Mouse (Mus musculus): ENCODE results near the gene Fam133b.
"Not testable (repeated sequence)": the region's sequence is repeated elsewhere in the genome, so short reads cannot be mapped to it uniquely, and the experiment has no call there.

Gene Fam133b

DNA sequence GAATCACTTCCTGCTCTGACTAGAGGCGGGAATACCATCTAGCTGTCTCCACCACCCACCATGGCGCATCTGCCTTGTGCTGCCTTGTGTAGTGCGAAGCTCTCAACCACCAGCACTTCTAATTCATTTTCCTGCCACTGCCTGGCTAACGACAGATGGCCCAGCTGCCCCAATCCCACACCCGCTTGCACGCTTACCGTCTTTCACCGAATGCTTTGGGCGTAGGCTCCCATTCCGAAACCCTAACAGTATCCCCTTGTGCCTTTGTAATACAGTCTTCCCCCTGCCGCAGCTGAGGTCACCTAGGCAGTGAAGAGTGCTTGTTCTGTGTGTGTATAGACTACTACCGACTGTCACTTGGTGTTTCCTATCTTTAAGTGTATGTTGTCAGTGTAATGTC, 21.9 kb upstream of the Fam133b start:
- no peak for DNase-seq

DNA sequence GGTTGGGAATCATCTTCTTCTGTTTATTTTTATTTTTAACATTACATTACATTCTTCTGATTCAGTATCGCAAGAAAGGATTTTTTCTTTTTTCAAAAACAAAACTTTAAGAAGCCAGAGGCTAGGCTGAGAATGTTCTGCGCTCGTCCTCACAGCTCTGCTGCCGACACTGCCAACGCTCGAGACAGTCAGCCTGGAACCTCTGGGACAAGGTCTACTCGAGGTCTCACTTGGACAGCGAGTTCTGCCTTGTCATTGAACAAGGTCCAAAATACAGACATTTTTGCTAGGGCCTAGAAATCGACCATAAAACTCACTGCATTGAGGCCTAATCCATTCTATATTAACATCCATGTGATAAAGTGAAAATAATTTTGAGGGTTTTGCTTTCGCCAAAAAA, 20.8 kb upstream of the Fam133b start:
- no peak for DNase-seq

DNA sequence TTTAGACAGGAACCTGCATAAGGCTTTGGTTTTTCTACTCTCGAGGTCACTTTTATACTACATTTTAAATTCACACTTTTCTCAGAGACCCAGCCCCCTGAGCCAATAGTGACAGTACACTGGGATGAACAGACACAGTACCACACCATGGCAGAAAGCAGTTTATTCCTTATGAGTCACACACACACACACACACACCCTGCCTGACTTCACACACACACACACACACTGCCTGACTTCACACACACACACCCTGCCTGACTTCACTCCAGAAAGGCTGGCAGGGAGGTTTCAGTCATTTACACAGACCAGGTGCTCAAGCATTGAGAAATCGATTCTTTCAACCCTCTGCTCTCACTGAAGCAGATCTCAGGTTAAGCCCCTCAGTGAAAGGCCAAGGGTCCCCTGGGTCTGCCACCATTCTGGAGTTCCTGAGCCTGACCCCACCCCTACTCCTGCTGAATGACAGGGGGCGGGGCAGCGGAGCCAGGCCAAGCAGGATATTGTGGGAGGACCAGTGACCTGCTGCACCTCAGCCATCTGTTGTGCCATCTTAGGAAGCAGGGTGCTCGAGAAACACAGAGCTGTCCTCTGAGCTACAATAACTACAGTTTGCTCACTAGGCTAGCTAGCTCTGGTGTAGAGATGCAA, 16.5 kb upstream of the Fam133b start:
- DNase-seq: no peak

DNA sequence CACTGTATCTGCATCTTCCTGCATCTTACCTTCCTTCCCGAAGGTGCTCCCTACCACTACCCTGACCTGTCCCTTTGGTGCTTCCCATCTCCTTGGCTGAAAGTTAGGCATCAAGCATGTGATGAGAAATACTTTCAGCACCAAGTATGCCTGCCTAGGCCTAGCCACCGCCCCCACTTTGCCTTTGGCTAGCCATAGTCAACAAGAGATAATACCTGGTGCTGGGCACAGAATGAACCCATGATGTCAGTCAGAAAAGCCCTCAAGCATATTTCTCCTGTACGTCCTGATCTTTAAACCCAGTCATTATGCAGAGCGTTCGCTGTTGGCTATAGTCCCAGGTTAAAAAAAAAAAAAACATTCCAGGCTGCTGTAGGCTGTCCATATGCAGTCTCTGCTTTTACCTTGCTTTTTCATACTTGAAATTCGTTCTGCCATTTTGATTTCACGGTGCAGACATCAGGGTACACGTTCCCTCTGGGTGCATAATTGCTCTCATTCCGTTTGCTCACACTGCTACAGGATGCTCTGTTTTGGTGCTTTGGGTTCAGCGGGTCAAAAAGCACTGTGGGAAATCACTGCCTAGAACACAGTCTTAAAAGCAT, 13.9 kb upstream of the Fam133b start:
- DNase-seq: no peak

DNA sequence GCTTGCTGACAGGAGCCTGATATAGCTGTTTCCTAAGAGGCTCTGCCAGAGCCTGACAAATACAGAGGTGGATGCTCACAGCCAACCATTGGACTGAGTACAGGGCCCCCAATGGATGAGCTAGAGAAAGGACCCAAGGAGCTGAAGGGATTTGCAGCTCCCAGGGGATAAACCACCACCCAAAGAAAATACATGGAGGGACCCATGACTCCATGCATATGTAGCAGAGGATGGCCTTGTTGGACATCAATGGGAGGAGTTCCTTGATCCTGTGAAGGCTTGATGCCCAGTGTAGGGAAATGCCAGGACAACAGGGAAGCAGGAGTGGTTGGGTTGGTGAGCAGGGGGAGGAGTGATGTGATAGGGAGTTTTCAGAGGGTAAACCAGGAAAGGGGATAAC, 11.6 kb upstream of the Fam133b start:
- not testable (repeated sequence) for DNase-seq

DNA sequence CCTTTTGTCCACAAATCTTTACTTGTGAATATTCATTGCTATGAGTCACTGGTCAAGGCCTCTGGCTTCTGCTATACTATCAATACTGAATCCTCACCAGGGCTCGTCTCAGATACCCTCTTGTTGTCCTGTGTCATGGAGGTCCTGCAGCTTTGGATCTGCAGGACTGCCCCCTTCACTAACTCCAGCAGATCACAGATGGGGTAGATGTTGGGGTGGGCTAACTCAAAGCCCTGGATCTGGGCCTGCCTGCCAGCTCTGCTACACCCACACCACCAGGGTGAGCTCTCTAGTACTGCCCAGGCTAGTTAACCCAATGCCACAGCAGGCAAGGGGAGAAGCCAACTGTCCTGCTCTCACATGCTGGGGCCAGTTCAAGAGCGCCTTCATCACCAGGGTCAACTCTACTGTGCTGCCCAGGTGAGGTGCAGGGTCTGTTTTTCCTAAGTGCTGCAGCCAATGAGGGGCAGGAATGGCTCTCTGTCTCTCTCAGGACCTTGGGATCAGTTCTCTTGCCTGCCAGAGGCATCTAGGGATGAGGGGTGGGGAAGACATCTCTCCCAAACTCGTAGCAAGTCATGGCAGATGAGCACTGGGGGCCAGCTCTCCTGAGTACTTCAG, 6.9 kb upstream of the Fam133b start:
- DNase-seq: no peak

DNA sequence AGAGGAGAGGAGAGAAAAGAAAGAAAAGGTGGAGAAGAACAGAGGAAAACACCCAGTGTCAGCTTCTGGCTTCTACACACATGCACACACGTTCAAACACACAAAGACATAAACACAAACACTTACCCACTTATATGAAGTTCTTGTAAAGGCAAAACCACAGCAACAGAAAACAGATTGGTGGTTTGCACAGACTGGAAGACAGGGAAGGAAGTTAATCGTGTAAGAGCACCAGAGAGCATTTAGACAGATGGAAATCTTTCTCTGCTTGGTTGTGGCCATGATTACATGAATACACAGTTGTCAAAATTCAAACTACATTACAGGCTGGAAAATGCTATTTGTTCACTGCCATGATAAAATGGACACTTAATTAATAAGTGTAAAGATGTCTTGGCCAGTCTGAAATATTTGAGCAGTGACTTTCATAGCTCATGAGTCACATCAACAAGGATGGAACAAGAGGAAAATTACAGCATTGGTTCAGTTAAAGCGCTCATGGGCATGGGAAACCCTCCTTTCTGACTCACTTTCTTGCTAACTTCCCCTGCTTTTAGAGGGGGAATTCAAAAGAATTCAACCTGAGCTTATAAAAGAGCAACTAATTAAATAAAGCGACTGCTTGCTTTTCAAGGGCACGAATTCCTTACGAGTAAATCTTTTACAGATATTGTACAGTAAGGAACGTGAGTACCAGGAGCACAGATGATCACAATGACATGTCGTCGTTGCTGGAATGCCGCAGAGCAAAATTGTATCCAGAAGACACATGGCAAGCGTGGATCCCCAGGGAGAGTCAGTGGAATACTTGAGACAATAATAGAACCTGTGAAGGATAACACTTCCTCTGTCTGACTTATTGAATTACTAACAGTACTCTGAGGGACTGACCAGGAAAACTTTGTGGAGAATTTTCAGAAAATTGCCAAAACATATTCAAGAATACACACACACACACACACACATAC, 4.8 kb upstream of the Fam133b start:
- DNase-seq: no peak

DNA sequence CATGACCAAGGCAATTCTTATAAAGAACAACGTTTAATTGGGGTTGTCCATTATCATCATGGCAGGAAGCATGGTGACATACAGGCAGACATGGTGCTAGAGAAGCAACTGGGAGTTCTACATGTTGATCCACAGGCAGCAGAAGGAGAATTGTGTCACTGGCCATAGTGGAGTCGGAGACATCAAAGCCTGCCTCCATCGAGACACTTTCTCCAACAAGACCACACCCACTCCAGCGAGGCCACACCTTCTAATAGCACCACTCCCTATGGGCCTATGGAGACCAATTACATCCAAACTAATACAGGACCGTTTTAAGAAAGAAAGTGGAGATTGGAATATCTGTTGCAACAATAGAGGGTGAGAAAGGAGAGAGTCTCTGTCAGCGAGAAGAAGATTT, 1.8 kb upstream of the Fam133b start:
- DNase-seq: no peak

DNA sequence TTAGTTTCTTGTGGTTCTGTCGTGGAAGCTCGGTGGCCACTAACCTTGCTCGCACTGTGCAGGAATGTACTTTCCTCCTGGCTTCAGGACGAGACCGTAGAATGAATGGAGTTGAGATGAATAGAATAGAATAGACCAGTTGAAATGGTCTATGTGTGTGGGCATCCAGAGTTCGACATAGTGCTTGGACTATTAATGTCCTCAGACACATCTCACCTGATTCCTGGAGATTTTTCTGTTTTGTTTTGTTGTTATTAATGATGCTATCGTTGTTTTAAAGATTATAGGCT, 792 bp downstream of the Fam133b start:
- no peak for DNase-seq

DNA sequence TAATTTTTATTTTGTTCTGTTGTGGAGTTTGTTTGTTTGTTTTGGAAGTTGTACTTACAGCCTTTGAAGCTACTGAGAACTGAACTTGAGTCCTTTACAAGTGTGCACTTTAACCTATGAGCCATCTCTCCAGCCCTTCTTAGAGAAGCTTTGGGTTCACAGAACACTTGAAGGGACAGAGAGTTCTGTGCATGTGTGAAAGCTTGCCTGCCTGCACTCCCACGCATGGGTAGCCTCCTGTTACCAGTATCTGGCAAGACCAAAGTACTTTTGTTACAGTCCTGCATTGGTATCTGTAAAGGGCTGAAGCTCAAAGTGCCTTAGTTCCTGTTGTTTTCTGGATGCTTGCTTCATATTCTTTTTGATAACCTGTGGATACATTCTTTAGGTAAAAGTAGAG, 2.6 kb downstream of the Fam133b start:
- no peak for DNase-seq

DNA sequence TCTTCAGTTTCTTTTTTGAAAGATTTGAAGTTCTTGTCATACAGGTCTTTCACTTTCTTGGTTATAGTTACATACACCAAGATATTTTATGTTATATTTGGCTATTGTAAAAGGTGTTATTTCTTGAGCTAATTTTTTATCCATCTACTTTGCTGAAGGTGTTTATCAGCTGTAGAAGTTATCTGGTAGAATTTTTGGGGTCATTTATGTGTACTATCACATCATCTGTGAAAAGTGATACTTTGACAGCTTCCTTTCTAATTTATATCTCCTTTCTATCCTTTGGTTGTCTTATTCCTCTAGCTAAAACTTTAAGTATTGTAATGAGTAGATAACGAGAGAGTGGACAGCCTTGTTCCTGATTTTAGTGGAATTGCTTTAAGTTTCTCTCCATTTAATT, 7.8 kb downstream of the Fam133b start:
- no peak for DNase-seq

DNA sequence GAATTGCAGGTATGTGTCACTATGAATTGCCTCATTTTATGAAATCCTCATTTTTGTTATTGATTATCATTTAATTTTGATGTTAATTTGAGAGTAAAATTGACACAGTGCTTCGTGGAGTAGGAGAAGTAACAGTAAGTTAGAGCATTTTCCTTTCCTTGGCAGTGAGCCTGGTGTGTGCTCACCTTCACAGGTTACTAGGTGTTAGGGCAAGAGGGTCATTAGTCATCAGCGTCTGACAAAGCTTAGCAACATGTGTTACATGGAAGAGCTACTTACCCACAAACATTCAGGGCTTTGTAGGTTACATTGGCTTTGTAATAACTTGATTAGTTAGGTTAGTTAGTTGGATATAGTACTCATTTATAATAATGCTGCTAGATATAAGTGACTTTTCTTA, 10.6 kb downstream of the Fam133b start:
- DNase-seq: no peak

DNA sequence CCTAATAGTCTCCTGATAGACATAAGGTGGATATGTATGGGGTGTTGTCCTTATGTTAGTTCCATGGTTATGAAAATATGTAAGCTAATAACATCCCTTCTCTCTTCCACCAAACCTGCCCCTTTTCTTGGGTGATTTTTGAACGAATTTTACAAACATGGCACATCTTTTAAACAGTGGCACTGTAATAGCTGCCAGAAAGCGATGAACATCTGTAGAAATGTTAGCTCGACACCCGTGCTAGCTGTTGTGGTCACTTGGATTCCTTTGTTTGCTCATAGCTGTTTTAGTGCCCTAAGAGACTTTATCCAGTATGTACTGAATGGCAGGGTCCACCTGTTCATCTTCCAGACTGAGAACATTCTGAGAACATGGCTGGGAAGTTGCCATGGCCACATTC, 27.6 kb downstream of the Fam133b start, which contains the start of gene 1700109H08Rik:
Gene 1700109H08Rik (plus strand): TSS at position 301 of the 400 bp plus-strand sequence.
- DNase-seq: no peak

DNA sequence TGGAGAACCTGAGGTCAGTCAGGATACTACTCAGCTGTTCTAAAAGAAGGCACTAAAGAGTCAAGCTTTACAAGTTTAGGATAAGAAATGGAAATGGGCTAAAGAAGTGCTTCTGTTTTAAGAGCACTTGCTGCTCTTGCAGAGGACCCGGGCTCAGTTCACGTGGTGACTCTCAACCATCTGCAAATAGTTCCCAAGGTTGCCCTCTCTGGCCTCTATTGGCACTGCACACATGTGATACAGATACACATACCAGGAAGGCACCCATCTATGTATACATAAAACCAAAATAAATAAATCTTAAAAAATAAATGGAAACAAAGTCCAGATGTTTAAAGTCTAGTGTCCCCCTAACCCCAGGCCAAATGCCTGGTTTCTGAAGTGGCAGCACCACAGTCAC, 31.2 kb downstream of the Fam133b start:
- no peak for DNase-seq

DNA sequence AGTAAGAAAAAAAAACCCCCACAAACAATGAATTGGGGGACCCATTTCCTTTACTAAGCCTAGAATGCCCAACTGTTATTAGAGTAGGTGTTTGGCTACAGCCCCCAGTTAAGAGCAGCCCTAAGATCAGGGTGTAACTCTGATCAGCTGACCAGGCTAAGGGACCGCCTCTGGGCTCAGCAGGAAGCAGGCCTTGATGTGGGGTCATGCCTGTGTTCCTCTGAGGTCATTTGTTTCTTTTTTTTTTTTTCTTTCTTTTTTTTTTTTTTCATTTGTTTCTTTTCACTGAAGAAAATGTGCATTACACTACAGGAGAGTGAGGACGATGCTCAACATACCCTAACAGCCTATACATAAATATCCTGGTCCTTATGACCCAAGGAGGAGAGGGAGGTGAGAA, 34.3 kb downstream of the Fam133b start:
- no peak for DNase-seq

DNA sequence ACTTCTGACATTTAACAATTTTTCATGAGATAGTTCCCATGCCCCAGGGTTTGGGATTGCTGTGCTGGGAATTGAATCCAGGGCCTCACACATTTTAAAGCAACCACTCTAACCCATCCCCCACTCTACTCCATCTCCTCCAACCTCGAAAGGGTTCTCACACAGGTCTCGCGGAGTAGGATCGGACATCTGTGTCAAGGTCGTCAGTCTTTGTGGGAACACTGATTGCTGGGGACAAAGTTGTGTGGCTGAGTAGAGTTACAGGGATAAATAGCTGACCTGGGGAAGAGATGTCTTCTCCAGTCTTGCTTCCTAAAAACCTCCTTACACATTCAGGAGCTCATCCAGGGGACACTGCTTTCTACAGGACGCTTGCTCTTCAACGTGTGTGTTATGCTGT, 35.4 kb downstream of the Fam133b start:
- DNase-seq: no peak

DNA sequence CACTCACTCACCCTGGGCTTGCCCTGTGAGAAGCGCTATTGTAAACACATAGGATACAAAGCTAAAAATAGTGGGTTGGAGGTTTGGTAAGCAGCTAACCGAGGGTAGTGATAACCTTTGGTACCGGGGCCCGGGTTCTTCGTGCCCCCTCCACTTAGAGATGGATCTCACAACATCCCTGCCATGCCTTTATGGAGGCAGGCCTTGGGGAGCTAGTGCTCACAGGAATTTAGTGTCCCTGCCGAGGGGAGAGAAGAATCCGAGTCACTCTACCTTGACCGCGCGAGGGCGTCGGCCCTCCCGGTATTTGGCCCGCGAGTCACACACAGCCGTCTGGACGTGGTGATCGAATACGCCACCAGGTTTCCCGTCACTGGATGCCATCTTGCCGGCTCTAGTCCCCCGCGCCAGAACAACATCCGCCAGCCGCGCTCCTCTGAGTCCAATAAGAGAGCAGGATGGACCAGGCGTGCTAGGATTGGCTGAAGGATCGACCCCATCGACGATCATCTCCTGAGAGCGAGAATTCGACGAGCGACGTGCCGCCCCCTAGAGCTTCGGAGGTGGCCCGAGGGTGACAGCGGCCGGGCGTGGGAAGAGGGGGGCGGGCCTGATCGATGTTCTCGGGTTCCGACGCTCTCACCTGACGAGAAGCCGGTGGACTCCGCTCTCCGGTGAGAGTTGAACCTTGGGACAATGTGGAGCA, 52.2 kb downstream of the Fam133b start, which contains the start of gene Pex1:
Gene Pex1 (plus strand): TSS at position 374 of the 706 bp plus-strand sequence.
- DNase-seq: peak; percentile 98

DNA sequence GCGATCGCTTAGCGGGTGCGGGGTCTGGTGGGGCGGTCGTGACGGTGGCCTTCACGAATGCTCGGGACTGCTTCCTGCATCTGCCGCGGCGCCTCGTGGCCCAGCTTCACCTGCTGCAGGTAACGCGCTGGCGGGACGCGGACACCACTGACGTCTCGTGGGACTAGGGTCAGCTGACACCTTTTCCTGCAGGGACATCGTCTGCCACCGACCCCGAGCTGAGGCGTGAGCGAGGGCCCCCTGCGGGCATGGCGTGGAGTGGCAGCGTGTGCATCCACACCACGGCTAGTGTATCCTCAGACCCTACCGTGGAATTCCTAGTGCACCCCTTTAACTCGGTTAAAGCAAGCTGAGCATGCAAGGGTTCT, 52.8 kb downstream of the Fam133b start, which contains the start of gene Rbm48:
Gene Rbm48 (minus strand): TSS at position 187 of the 368 bp plus-strand sequence.
- DNase-seq: peak; percentile 88

DNA sequence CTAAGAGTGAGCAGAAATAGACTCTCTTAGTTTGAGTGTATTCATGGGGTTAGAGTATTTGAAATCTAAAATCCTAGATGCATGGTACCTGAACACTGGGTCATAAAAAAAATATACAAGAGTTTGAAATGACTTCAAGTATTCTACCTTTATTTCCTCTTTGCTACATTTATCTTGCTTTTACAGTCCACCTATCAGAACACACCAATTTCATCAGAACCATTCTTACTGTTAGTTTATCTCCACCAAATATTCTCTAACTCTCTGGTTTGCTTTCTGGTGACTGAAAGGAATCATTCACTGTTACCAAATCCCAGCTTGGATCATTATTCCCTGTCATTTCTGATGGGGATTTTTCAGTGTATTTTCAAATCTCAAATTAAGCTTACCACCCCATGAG, 53.5 kb downstream of the Fam133b start:
- no peak for DNase-seq

DNA sequence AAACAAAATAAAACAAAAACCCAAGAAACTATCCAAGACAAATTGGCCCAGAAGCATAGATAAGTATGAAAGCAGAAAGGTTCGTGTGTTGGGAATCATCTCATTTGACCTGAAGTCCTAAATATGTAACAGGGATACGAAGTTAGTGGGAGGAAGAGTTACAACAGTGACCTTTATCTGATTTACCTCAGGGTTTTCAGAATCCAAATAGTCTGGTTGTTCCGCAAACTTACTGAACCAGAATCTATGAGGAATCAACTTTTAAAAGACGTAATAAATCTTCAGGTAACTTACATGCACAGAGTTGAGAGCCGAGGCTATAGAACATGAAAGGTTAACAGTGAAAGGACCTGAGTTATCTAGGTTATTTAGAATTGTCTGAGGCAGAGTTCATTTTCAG, 55.1 kb downstream of the Fam133b start:
- DNase-seq: no peak

DNA sequence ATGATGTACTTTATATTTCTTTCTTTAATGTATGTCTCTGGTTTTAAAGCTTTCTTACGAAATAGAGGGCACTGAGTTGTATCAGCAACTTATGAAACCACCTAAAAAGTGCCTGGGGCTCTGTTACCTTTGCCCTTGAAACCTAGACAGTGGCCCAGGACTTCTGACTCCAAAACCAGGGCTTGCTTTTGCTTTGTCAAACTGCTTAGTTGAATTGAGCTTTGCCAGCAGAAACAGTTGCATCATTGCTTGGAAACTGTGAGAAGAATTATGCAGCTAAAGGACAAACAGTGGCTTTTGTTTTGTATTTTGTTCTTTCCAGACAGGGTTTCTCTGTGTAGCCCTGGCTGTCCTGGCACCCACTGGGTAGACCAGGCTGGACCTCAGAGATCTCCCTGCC, 56.7 kb downstream of the Fam133b start:
- no peak for DNase-seq

DNA sequence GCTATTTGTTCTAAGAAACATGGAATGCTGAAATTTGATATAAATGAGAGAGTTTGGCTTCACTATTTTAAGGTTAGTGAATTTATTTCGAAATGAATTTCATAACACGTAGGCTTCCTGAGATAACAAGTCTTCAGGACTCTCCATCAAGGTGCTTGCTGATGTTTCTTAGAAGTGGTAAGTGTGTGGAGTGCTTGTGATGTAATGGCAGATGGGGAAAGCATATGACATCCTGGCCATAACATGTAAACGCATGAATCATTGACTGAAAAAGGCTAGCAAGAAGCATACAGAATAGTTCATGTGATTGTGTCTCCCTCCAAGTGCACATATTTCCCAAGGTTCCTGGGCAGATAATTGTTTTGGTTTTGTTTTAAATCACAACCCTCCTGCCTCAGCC, 57.2 kb downstream of the Fam133b start:
- DNase-seq: no peak

DNA sequence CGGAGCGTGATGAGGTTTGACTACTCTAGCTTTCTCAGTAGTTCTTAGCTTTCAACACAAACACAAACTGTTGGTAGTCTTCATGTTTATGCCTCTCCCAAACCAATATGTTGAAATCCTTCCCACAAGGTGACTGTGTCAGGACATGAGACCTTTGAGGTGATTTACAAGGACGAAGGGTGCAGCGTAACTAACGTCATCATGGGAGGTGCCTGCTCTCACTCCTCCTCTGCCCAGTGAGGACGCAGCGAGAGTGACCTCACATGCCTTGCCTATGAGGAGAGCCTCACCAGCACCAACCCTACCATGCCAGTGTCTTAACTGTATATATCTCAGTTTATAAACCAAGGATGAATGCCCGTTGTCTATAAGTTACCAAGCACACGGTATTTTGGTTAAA, 63.5 kb downstream of the Fam133b start:
- DNase-seq: no peak

Data from lung, postnatal 10 days (tissue).